Mouse (Mus musculus) stomach, embryonic 16.5 days (tissue): Measurements from ENCODE around the gene Ptn. TPM values are rescaled to one million over a fixed set of nuclear protein-coding genes. Genes with fewer than 3 reads are reported as not detected.

Source experiments
- ATAC-seq: fragments of 200-750 bp; cut with Nextera tagmentation; 2 replicates; pipeline ENCODE4 v1.8.0; 2017; ENCODE audit warnings: moderate number of reproducible peaks, moderate TSS enrichment; ENCODE audit not compliant: insufficient read depth, low FRiP score
- H3K27ac ChIP-seq: fragments of 300-500 bp; sonication (generic); 2 replicates; pipeline ENCODE4 v1.5.1; 2014; ENCODE audit warnings: low read length
- H3K27me3 ChIP-seq: fragments of 300-500 bp; sonication (generic); 2 replicates; pipeline ENCODE4 v1.6.1; 2014; ENCODE audit warnings: low read length, control low read depth, mixed read lengths; ENCODE audit not compliant: control insufficient read depth, insufficient read depth
- H3K36me3 ChIP-seq: fragments of 300-500 bp; sonication (generic); 2 replicates; pipeline ENCODE4 v1.6.1; 2014; ENCODE audit warnings: low read length; ENCODE audit not compliant: control insufficient read depth, insufficient read depth
- H3K4me1 ChIP-seq: fragments of 300-500 bp; sonication (generic); 2 replicates; pipeline ENCODE4 v1.6.1; 2014; ENCODE audit warnings: low read length, control low read depth, mixed read lengths; ENCODE audit not compliant: control insufficient read depth, insufficient read depth
- H3K4me2 ChIP-seq: fragments of 300-500 bp; sonication (generic); 2 replicates; pipeline ENCODE4 v1.6.1; 2014; ENCODE audit warnings: low read depth, low read length, mixed read lengths
- H3K4me3 ChIP-seq: fragments of 300-500 bp; sonication (generic); replicated peaks from 2 replicates; pipeline ENCODE4 v1.5.1; 2014; ENCODE audit warnings: mild to moderate bottlenecking, low read length
- H3K9ac ChIP-seq: fragments of 300-500 bp; sonication (generic); 2 replicates; pipeline ENCODE4 v1.6.1; 2014; ENCODE audit warnings: low read length
- H3K9me3 ChIP-seq: fragments of 300-500 bp; sonication (generic); replicated peaks from 2 replicates; pipeline ENCODE4 v1.6.1; 2016; ENCODE audit warnings: low read length, control low read depth; ENCODE audit not compliant: control insufficient read depth
- WGBS: fragments of 180-500 bp; shearing (Covaris S2); extraction: QIAGEN DNeasy Blood & Tissue Kit; methylation state at CpG from one replicate; pipeline ENCODE4 v1.1.7; 2014; 5-methylcytosine and 5-hydroxymethylcytosine counted together
- polyA plus RNA-seq: library from polyadenylated mRNA; unstranded; fragments of >200 nt; fragmentation: Nextera tagmentation; extraction: Ambion mirVana; gene quantifications from 2 replicates; pipeline ENCODE4 v1.2.1, GENCODE M21; 2015

Gene Ptn
- polyA plus RNA-seq, 1 experiment from 2014 or later = 411 TPM

DNA sequence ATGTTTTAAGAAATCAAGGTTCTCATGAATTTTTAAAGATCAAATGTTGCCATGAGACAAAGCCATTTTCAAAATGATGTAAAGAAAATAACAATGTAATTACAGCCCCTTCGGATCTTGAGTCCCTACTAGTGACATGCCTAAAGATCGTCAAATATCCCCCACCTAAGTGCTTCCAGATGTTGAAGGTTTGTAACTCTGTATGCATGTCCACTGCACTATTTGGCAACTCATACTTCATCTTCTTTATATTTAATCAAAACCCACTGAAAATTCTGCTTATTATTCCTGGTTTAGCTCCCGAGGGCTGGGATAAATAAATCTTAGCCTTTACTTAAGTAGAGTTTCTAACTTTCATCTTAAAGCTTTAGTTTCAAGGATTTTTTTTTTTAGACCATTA lies 31.7 kb upstream of the Ptn start:
- no peak overlapping the region for H3K4me3 ChIP-seq
- WGBS = 44% methylated on average over 3 of the region's 3 CpGs
- ATAC-seq = no peak

DNA sequence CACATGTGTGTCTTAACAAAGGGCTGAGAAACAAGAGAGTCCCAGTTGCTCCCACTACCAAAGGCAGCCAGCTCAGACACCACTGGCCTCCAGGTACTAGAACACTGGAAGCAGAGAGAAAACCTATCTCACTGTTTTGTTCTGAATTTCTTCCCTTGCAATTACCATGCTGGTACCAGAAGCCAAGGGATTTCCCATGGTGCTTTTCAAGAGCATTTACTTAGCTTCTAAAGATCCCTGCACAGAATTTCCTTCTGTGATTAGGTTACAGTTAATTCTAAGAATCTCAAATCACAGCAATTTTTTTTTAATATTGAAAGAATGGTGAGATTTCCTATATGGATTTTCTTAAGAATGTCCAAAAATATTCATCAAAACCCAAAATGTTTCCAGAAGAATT lies 31.2 kb upstream of the Ptn start:
- Histone ChIP-seq H3K4me2 (no peak overlapping the region), H3K9me3 (no peaks in the 10 kb centered on the region), H3K36me3 (no peaks in the 10 kb centered on the region), H3K4me1 (peaks cover 6% of the 10 kb centered on the region), H3K27ac (no peak overlapping the region), H3K4me3 (no peak overlapping the region), H3K9ac (no peak overlapping the region), H3K27me3 (no peaks in the 10 kb centered on the region)
- ATAC-seq = no peak

More for the DNA sequence above, 31.7 kb upstream of the Ptn start:
- Histone ChIP-seq H3K9ac (no peak overlapping the region), H3K27ac (no peak overlapping the region), H3K9me3 (no peaks in the 10 kb centered on the region), H3K27me3 (no peaks in the 10 kb centered on the region), H3K4me1 (peaks cover 6% of the 10 kb centered on the region), H3K36me3 (no peaks in the 10 kb centered on the region), H3K4me2 (no peak overlapping the region)

DNA sequence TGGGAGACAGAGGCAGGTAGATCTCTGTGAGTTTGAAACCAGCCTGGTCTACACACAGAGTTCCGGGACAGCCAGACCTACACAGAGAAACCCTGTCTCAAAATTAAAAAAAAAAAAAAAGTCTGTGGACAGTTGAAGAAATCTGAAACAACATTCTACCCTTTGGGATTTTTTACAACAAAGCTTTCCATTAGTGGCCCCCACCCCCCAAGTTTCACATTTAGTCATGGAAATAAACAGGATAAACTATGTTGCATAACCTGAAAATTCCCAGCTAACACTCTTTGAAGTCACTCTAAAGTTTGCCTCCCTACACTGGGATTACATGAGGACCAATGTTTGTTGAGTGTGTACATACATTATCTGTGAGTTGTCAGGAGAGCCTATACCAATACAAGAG lies 28.7 kb upstream of the Ptn start:
- 97% methylated on average over 1 of the region's 1 CpGs for WGBS
- Histone ChIP-seq H3K36me3 (no peaks in the 10 kb centered on the region), H3K27me3 (no peaks in the 10 kb centered on the region), H3K9ac (no peak overlapping the region), H3K4me1 (peaks cover 6% of the 10 kb centered on the region), H3K4me3 (no peak overlapping the region), H3K4me2 (no peak overlapping the region), H3K9me3 (no peaks in the 10 kb centered on the region), H3K27ac (no peak overlapping the region)
- ATAC-seq = no peak

DNA sequence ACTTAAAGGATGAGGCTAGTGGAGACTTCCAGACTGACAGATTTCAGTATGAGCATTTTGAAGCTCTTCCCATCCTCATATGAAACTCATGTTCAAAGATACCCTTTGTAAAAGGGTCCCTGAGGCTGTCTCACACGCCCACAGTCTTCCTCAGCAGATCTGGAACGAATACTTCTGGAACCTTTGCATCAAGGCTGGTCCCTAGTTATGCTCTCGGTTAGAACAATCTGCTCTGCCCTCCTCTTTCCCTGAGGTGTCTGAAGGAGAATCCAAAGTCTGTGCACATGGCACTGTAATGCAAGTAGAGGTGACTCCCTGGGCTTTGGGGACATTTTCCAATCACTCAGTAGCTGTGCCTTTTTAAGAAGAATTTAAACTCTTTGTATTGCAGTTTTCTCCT lies 25.3 kb upstream of the Ptn start:
- no peak for ATAC-seq
- Histone ChIP-seq H3K9ac (no peak overlapping the region), H3K4me2 (no peak overlapping the region), H3K4me1 (no peaks in the 10 kb centered on the region), H3K27me3 (no peaks in the 10 kb centered on the region), H3K27ac (no peak overlapping the region), H3K9me3 (no peaks in the 10 kb centered on the region), H3K4me3 (no peak overlapping the region), H3K36me3 (no peaks in the 10 kb centered on the region)
- WGBS = 78% methylated on average over 3 of the region's 3 CpGs

DNA sequence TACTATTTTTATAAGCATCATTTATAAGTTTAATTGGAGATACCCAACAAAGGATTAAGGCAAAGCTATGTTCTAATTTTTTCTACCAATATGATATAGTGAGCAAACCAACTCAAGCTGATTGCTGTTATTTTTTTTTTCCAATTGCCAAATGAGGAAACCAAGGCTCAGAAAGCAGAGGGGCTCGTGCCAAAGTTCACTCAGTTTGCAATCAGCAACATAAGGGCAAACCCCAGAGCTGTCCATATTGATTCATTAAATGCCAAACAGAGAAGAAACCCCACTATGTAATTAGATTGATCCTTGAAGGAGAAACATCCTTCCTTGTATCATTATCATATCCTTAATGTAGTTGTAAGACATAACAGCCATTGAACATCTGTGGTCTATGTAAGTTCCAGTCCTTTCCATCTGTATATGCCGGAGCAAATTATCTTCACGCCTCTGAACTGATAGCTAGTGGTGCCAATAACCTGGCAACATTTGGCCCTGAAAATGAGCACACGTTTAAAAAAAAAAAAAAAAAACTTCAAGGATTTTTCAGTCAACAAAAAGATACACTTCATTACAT lies 24.8 kb upstream of the Ptn start:
- no peaks in the 10 kb centered on the region for H3K4me1 ChIP-seq
- no peaks in the 10 kb centered on the region for H3K36me3 ChIP-seq
- no peak overlapping the region for H3K9ac ChIP-seq
- no peak for ATAC-seq
- no peaks in the 10 kb centered on the region for H3K27me3 ChIP-seq
- WGBS = 80% methylated on average over 4 of the region's 4 CpGs
- H3K4me3 ChIP-seq = no peak overlapping the region
- H3K9me3 ChIP-seq = no peaks in the 10 kb centered on the region
- H3K27ac ChIP-seq = no peak overlapping the region
- no peak overlapping the region for H3K4me2 ChIP-seq

DNA sequence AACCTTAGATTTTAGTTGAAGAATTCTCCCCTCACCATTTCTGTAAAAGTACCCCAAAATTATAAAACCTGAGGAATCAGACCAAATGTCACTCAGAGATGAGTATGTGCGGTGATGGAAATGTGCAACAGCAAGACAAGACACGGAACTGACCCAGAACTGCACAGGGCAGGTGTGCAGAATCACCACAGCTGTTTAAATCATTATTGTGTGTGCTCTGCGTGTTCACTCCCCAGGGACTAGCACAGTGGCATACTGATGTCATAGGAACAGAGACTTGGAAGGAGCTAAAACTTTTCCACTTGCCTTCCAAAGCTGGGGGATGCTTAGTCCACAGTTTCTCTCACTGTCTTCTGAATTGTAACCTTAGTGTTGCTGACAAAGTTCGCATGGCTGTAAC lies 22.7 kb upstream of the Ptn start:
- H3K27ac ChIP-seq = no peak overlapping the region
- H3K9ac ChIP-seq = no peak overlapping the region
- no peak for ATAC-seq
- H3K27me3 ChIP-seq = no peaks in the 10 kb centered on the region
- no peak overlapping the region for H3K4me3 ChIP-seq
- WGBS = 80% methylated on average over 4 of the region's 4 CpGs
- H3K9me3 ChIP-seq = no peaks in the 10 kb centered on the region
- no peaks in the 10 kb centered on the region for H3K4me1 ChIP-seq
- no peaks in the 10 kb centered on the region for H3K36me3 ChIP-seq
- H3K4me2 ChIP-seq = no peak overlapping the region

DNA sequence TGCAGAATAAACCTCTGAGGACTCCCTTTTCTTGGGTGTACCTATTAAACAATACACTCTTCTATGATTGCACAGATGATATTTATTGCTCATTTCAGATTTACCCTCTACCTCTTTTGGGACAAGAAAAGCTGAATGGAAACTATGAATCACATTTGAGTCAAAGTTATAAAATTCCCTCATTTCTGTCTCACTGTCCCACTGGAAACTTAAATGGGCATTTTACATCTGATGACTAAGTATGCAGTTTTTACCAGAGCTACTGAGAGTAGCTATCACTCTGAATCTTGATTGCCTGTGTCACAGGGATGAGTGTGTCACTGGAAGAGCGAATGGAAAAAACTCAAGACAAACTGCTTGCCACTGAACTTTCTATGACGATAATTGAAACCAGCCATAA lies 22.2 kb upstream of the Ptn start:
- WGBS = 78% methylated on average over 2 of the region's 2 CpGs

DNA sequence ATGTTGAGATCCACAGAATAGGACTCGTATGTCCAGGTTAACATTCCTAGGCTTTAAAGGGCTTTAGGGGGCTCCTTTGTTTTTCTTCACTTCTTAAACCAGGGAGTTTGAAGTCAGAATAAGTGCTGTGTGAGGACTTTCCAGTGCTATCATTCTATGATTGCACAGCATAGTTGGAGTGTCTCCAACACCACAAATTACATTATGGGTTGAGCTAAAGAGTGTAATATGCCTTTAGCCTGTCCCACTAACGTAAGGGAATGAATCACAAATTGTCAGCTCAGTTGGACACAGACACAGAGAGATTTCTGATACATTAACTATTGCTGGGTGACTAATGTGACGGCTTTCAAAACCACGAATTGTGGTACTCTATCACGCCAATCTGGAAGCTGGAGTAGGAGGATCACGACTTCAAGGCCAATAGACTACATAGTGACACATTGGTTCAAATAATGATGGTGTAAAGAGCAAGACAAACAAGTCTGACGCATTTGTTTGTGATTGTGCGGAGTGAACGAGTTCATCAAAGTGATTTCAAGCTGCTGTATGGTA lies 20.4 kb upstream of the Ptn start:
- 60% methylated on average over 9 of the region's 9 CpGs for WGBS
- H3K4me3 ChIP-seq = no peak overlapping the region
- H3K9ac ChIP-seq = no peak overlapping the region
- no peak for ATAC-seq
- no peaks in the 10 kb centered on the region for H3K4me1 ChIP-seq
- H3K36me3 ChIP-seq = no peaks in the 10 kb centered on the region
- no peaks in the 10 kb centered on the region for H3K9me3 ChIP-seq
- H3K27ac ChIP-seq = no peak overlapping the region
- H3K27me3 ChIP-seq = no peaks in the 10 kb centered on the region
- no peak overlapping the region for H3K4me2 ChIP-seq

More for the DNA sequence above, 22.2 kb upstream of the Ptn start:
- Histone ChIP-seq H3K27ac (no peak overlapping the region), H3K4me2 (no peak overlapping the region), H3K27me3 (no peaks in the 10 kb centered on the region), H3K36me3 (no peaks in the 10 kb centered on the region), H3K9ac (no peak overlapping the region), H3K4me1 (no peaks in the 10 kb centered on the region), H3K9me3 (no peaks in the 10 kb centered on the region), H3K4me3 (no peak overlapping the region)
- ATAC-seq = no peak

DNA sequence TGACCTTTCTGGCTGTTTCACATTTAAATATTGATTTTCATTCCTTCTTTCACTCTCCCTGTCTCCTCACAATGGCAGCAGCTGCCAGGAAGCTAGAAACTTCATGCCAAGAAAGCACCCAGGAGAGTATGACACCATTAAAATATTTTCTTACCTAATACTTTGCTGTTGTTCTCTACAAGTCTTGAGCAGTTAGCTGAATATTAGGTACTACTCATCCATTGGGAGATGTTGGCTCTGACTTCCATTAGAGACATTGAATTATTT lies 9.7 kb upstream of the Ptn start:
- peak overlapping the region; percentile 68 for H3K27ac ChIP-seq
- no peaks in the 10 kb centered on the region for H3K36me3 ChIP-seq
- ATAC-seq = no peak

More for the DNA sequence above, 9.7 kb upstream of the Ptn start:
- Histone ChIP-seq H3K4me1 (peaks cover 20% of the 10 kb centered on the region), H3K9me3 (no peaks in the 10 kb centered on the region), H3K4me2 (peak overlapping the region; percentile 20; the same call in 1 of the 2 replicates), H3K9ac (no peak overlapping the region), H3K4me3 (no peak overlapping the region), H3K27me3 (no peaks in the 10 kb centered on the region)
